Mouse (Mus musculus) T-helper 2 cell (primary cell): ENCODE data around the gene Thy1.

Source experiments
- in situ Hi-C: fragments of 300-600 bp; cut with MboI, MseI; formaldehyde crosslinking; loops from one replicate; pipeline ENCODE4 v1.15.1; 2025; ENCODE audit warnings: high pct_unique_total_duplicates

Thy1 gene

GRCm38 (mm10) chr9:44033957-44034727, 9.0 kb upstream of the Thy1 start:
- in situ Hi-C loops: no loop called here

- in situ Hi-C loops: no loop called here
Measured at GRCm38 (mm10) chr9:44037106-44037505, 6.1 kb upstream of the Thy1 start.

GRCm38 (mm10) chr9:44041511-44042395, 1.4 kb upstream of the Thy1 start:
- in situ Hi-C loops: no loop called here

GRCm38 (mm10) chr9:44042396-44042680, 846 bp upstream of the Thy1 start:
- in situ Hi-C loops: no loop called here

- in situ Hi-C loops: no loop called here
Measured at GRCm38 (mm10) chr9:44043708-44044425, 683 bp downstream of the Thy1 start.

GRCm38 (mm10) chr9:44044426-44045157, 1.4 kb downstream of the Thy1 start:
- in situ Hi-C loops: loop anchor here (5.0 kb wide), 1 partner anchor 57 kb away; no protein-coding TSS in a partner anchor

GRCm38 (mm10) chr9:44045158-44045883, 2.1 kb downstream of the Thy1 start:
- in situ Hi-C loops: loop anchor here (5.0 kb wide), 1 partner anchor 58 kb away; no protein-coding TSS in a partner anchor

- in situ Hi-C loops: loop anchor here (5.0 kb wide), 1 partner anchor 59 kb away; no protein-coding TSS in a partner anchor
Measured at GRCm38 (mm10) chr9:44045884-44046272, 2.7 kb downstream of the Thy1 start.

- in situ Hi-C loops: loop anchor here (5.0 kb wide), 1 partner anchor 59 kb away; no protein-coding TSS in a partner anchor
Measured at GRCm38 (mm10) chr9:44046426-44046825, 3.2 kb downstream of the Thy1 start.

- in situ Hi-C loops: loop anchor here (5.0 kb wide), 1 partner anchor 60 kb away; no protein-coding TSS in a partner anchor
Measured at GRCm38 (mm10) chr9:44047071-44047470, 3.9 kb downstream of the Thy1 start.

- in situ Hi-C loops: loop anchor here (5.0 kb wide), 1 partner anchor 61 kb away; no protein-coding TSS in a partner anchor
Measured at GRCm38 (mm10) chr9:44047571-44048490, 4.6 kb downstream of the Thy1 start.

GRCm38 (mm10) chr9:44048541-44049380, 5.6 kb downstream of the Thy1 start:
- in situ Hi-C loops: loop anchor here (5.0 kb wide), 1 partner anchor 61 kb away; no protein-coding TSS in a partner anchor

- in situ Hi-C loops: loop anchor here (5.0 kb wide), 1 partner anchor 62 kb away; no protein-coding TSS in a partner anchor
Measured at GRCm38 (mm10) chr9:44049381-44050165, 6.4 kb downstream of the Thy1 start.

- in situ Hi-C loops: no loop called here
Measured at GRCm38 (mm10) chr9:44052855-44053254, 9.7 kb downstream of the Thy1 start.

GRCm38 (mm10) chr9:44053936-44054335, 10.8 kb downstream of the Thy1 start:
- in situ Hi-C loops: no loop called here

- in situ Hi-C loops: no loop called here
Measured at GRCm38 (mm10) chr9:44058606-44059005, 15.4 kb downstream of the Thy1 start.

- in situ Hi-C loops: no loop called here
Measured at GRCm38 (mm10) chr9:44065177-44065576, 22.0 kb downstream of the Thy1 start.
